Mouse (Mus musculus): ENCODE results near the gene Ptprm.
A peak's percentile ranks its signal among the peaks of the same experiment; 100 is the strongest.

Gene Ptprm

DNA sequence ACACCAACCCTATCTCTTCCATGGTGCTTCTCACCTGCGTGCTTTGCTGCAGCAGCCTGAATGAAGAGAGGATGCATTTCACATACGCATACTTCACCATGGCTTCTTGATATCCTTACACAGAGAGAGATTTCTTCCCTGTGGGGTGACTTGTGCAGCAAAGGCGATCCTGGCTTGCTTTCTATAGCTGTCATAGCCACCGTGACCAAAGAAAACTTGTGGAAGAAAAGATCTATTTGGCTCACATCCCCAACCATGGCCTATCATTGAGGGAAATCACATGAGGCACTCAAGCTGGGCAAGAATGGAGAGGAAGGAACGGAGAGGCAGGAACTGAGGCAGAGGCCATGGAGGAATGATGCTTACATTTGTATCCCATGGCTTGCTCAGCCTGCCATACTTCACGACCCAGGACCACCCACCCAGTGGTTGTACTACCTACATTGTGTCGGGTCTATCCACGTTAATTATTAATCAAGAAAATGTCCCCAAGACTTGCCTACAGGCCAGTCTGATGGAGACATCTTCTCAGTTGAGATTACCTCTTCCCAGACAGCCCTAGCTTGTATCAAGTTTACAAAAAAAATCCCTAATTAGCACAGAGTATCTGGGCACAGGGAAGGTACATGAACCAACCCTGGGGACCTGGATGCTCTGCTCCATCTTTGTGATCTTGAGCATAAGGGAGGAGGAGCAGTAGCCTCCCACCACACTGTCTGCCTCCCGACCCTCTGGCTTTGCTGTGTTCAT is 641.6 kb downstream of the Ptprm start:
- DNase-seq (ENCODE audit: low spot score) = no peak

- DNase-seq (ENCODE audit: low spot score) = no peak
Observed at GRCm38 (mm10) chr17:66711221-66712016, 642.8 kb downstream of the Ptprm start.

GRCm38 (mm10) chr17:66710568-66710967 is 643.7 kb downstream of the Ptprm start:
- no peak for DNase-seq (ENCODE audit: low spot score)

DNA sequence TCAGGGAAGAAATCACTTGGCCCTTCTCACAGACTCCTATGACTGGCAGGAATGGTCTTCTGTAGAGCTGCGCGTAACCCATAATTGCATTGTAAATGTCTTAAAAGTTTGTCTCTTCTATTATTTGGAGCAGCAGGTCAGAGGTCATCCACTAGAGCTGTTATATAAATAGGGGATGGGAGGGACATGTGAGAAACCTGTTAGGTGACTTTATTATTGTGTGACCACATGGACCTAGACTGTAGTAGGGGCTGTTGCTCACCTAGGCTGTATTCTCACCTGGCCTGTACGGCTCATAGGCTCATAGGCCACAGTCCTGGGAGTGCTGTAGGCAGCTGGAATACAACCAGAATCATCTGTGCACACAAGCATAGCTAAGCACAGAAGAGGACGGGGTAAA is 645.5 kb downstream of the Ptprm start:
- DNase-seq (ENCODE audit: low spot score) = no peak

DNA sequence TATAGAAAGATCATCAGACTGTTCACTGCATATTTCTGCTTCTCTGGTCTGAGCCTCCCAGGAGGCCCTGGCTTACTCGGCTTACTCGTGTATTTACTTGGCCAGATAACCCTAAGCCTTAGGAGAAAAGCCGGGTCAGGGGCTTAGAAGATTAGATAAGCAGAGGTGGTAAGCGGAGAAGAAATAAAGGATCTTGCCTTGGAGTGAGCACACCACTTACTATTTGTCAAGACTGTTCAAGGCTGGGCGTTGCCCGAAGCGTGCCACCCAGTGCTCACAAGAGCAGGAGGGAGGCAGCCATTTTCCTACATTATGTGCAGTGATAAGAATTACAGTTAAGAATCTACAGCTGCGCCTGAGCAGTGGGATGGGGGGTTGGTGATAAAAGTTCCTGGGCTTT is 646.6 kb downstream of the Ptprm start:
- no peak for DNase-seq (ENCODE audit: low spot score)

- DNase-seq (ENCODE audit: low spot score) = no peak
Observed at GRCm38 (mm10) chr17:66701358-66702184, 652.7 kb downstream of the Ptprm start.

DNA sequence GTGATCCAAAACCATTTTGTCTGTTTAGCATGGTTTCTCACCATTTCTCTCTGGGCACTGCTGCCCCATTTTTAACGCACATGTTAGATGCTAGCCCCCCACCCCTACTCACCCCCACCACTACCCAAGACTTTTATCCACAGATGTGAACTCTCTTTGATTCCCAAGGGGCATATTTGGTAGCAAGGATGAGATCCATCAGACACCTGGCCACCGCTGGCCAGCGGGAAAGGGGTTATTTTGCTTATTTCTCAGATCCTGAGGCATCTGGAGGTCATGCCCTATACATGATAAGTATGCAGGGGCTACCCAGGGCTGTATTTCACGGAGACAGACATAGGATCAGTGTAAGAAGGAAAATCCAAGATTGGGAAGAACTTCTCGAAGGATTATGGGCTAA is 654.4 kb downstream of the Ptprm start:
- DNase-seq (ENCODE audit: low spot score) = no peak

DNA sequence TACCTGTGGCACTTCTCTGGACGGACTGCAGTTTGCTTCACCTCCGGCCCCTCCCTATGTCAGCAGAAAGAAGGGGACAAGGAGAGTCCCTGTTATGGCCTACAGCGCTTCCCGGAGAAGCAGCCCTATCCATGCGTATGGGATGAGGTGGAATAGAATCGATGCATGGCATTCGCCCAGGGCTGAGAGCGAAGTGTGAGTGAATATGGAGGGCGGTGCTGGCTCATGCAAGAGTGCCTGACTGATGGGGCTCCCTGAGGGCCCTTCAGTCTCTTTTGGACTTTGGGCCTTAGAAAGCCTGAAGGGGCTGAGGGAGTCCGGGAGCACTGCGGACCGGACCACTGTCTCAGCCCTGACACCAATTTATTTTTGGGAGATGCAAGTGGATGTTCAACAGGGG is 656.6 kb downstream of the Ptprm start:
- no peak for DNase-seq (ENCODE audit: low spot score)

- no peak for DNase-seq (ENCODE audit: low spot score)
Observed at GRCm38 (mm10) chr17:66696531-66697172, 657.6 kb downstream of the Ptprm start.

DNA sequence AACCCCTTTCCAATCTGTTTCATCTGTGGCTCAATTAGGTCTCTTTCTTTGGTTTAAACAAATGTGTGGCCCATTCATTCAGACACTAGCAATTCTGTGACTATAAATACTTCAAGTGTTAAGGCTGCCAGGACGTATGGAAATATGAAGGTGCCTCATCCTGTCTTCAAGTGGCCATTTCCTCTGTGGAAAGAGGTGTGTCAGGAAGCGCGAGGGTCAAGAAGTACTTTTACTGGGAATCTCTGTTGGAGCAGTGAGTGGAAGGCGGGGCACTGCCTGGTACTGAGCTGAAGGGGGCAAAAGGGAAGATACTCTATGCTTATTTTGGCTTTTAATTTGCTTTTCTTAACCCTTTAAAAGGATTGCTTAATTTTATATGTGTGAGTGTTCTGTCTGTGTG is 659.9 kb downstream of the Ptprm start:
- no peak for DNase-seq (ENCODE audit: low spot score)

DNA sequence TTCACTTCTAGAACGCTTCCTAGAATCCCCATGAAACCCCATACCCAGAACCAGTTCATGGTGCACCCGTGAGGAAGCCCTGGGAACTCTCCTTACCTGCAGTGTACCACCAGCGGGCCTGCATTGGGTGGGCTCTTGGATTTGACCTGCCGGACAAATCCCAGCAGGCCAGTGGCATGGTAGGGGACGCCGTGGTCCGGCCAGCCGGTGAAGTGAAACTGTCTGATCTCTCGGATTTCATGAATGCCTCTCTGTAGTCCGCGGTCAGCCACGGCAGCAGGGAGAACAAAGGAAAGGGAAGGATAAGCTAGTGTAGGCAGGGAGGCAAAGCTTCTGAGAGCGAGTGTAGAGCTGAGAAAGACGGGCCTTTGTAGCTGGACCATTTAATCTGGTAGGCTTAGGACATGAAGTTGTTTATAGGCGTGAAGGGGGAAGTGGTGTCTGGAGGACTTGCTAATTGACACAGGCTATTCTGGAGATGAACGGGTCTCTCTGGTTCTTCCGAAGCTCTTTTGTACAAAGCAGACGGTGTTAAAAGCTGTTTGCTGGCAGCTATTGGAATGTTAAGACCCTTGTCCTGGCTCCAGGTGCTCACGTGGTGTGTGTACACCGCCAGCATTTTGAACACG is 660.5 kb downstream of the Ptprm start:
- no peak for DNase-seq (ENCODE audit: low spot score)

DNA sequence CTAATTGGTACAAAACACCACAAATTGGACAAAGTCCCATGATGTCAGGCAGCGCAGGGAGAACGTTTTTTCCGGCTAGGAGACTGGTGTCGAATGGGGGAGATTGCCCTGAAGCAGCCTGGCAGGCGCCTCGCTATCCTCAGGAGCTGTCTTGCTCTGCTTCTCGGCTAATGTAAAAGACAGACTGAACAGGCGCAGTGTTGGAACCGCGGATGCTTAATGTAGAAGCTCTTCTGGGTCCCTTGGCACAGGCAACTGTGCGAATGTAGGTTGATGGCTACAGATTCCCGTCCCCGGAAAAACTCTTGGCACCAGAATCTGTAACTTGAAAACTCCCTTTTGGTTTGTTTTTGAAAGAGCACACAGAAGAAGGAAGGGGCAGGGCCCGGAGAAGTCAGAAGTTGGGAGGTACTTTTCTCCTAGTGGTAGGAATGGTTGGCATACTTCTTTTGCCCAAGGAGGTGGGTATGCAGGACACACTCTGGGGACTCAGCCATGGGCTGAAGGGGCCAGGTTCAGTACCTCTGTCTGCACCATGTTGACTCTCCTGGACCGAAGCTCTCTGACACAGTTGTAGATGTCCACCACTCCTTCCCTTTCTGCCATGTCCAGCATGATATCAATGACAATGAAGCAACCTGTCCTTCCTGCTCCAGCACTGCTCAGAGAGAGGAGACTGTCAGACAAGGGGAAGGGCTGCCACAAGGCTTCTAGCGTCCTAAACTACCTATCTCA is 661.1 kb downstream of the Ptprm start:
- DNase-seq (ENCODE audit: low spot score) = no peak

GRCm38 (mm10) chr17:66688179-66688578 is 666.1 kb downstream of the Ptprm start:
- DNase-seq (ENCODE audit: low spot score) = no peak

DNA sequence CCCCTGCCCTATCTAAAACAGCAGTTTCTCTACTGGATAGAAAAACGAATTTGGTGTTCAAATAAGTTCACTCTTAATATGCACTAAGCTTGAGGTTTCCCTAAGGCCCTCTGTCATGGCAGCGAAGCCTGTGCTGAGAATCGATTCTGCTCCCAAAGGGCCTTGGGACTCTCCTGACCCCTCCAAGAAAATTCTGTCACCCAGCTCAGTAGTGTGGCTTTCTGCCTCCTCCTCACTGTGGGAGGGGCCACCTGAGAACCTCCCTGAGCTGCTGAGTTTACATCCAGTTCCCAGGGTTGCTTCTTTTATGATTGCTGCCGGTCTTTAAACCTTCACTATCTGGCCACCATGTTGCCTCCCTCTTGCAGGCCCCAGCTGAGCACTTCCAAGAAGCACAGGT is 666.7 kb downstream of the Ptprm start:
- no peak for DNase-seq (ENCODE audit: low spot score)

DNA sequence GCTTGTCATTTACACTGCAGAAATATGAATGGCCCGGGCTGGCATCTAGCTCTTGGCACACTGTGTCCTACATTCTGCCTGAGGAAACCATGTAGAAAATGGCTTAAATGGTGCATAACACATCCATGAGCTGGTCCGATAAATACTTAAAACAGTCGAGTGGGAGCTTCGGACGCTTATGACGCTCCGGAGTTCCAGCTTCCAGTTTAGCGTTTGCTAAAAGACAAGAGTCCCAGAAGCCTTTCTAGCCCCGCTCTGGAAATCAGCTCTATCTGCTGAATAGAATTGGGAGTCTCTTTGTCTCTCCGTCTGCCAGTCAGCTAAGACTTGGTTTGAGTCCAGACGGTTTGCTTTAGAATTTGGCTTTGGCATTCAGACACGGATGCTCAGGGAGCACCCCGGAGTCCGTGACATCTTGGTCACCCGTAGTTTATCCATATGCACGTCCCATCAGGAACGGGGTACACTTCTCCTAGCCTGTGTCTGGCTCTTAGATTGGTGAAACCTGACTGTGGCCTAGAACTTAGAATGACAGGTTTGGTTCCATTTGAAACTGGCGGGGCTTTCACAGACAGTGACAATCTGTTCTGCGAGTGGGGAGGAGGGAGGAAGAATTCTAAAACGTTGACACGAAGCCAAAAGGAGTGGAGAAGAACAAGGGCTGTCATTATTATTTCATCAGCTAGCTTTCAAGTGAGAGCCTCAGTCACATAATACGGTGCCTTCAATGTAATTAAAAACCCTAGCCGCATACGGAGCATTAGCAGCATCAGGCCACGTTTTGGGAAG is 667.4 kb downstream of the Ptprm start:
- DNase-seq (ENCODE audit: low spot score) = no peak

DNA sequence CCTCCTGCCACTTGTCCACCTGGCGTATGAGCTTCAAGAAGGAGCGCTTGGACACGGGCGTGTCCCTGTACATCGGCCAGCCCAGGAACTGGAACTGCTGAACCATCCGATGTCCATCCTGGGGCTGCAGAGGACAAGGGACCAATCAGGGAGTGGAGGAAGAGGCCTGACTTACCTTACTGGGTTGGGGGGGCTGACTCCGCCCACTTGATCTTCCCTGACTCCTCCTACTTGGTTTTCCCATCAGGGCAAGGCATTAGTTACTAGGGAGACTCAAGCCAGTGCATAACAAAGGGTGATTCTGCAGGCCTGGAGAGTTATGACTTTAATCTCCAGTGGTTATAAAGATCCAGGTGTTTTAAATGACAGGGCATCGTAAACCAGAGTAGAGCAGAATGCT is 670.8 kb downstream of the Ptprm start:
- no peak for DNase-seq (ENCODE audit: low spot score)

GRCm38 (mm10) chr17:66680662-66681061 is 673.6 kb downstream of the Ptprm start:
- DNase-seq (ENCODE audit: low spot score) = peak; percentile 58

GRCm38 (mm10) chr17:66674667-66675066 is 679.6 kb downstream of the Ptprm start:
- DNase-seq (ENCODE audit: low spot score) = no peak

- DNase-seq (ENCODE audit: low spot score) = no peak
Observed at GRCm38 (mm10) chr17:66671715-66672230, 682.5 kb downstream of the Ptprm start.

GRCm38 (mm10) chr17:66671287-66671686 is 683.0 kb downstream of the Ptprm start:
- no peak for DNase-seq (ENCODE audit: low spot score)
